Mouse (Mus musculus) layer of hippocampus, adult 18-20 months (tissue): Measurements from ENCODE around the gene Klhl20. TPM values are rescaled to one million over a fixed set of nuclear protein-coding genes. Genes with fewer than 3 reads are reported as not detected.

Source experiments
- DNase-seq, 2 experiments: peaks; one replicate each; pipeline ENCODE4 v3.0.0; 2022; ENCODE audit warnings: low spot score in 2 of 2
- total RNA-seq, 2 experiments: library from RNA; stranded (reverse); gene quantifications; 2 replicates each; pipeline ENCODE4 v1.2.3; 2021

The Klhl20 gene
- total RNA-seq, 2 experiments from 2014 or later, result 17.2 to 18.1 TPM

GRCm38 (mm10) chr1:161076238-161076637 lies 55.1 kb downstream of the Klhl20 start:
- DNase-seq, result no peak

GRCm38 (mm10) chr1:161071272-161071620 lies 60.1 kb downstream of the Klhl20 start:
- DNase-seq, result no peak

GRCm38 (mm10) chr1:161070352-161071271 lies 60.7 kb downstream of the Klhl20 start, which contains the start of the genes Dars2 and Cenpl:
Gene Dars2, minus strand, starts transcription at chr1:161070658.
Gene Cenpl, plus strand, starts transcription at chr1:161070713.
- DNase-seq, result peak; percentile 98

GRCm38 (mm10) chr1:161063351-161063750 lies 68.0 kb downstream of the Klhl20 start:
- no peak for DNase-seq

GRCm38 (mm10) chr1:161057164-161057563 lies 74.1 kb downstream of the Klhl20 start:
- no peak for DNase-seq

GRCm38 (mm10) chr1:161046972-161047371 lies 84.3 kb downstream of the Klhl20 start:
- DNase-seq, result no peak

GRCm38 (mm10) chr1:161041261-161042020 lies 89.9 kb downstream of the Klhl20 start:
- no peak for DNase-seq

GRCm38 (mm10) chr1:161040855-161041254 lies 90.5 kb downstream of the Klhl20 start:
- DNase-seq, result no peak

GRCm38 (mm10) chr1:161040426-161040770 lies 90.9 kb downstream of the Klhl20 start:
- no peak for DNase-seq

GRCm38 (mm10) chr1:161039741-161040425 lies 91.4 kb downstream of the Klhl20 start:
- DNase-seq, result no peak

GRCm38 (mm10) chr1:161038968-161039721 lies 92.2 kb downstream of the Klhl20 start:
- DNase-seq, result no peak

Other genes with a start within 250 kb of the Klhl20 start
- gene Rc3h1, start 225.1 kb downstream of the Klhl20 start, total RNA-seq, result 10 to 100 TPM; 40.8 to 41.3 TPM
- gene Serpinc1, start 152.9 kb downstream of the Klhl20 start, total RNA-seq, result under 1 TPM; 0.10 TPM
- gene Zbtb37, start 96.7 kb downstream of the Klhl20 start, total RNA-seq, result 10 to 100 TPM; 17.2 to 18.3 TPM
- gene Dars2, start 60.9 kb downstream of the Klhl20 start, total RNA-seq, result 10 to 100 TPM; 26.3 to 26.5 TPM
- 1 to 10 TPM; 1.3 to 1.7 TPM for gene Cenpl, start 60.8 kb downstream of the Klhl20 start, total RNA-seq
- 10 to 100 TPM; 59.5 to 60.6 TPM for gene Ankrd45, start 11.2 kb upstream of the Klhl20 start, total RNA-seq
- gene Tex50, start 27.8 kb upstream of the Klhl20 start, total RNA-seq, result not detected
- 100 to 1,000 TPM; 356 TPM for gene Prdx6, start 119.7 kb upstream of the Klhl20 start, total RNA-seq